Mouse (Mus musculus) layer of hippocampus, adult 8-10 months (tissue): ENCODE results near the gene Nr3c2. TPM values are rescaled to one million over a fixed set of nuclear protein-coding genes. Genes with fewer than 3 reads are reported as not detected.
A peak's percentile ranks its signal among the peaks of the same experiment; 100 is the strongest.

Experiments used
- DNase-seq, 2 experiments: peaks; one replicate each; pipeline ENCODE4 v3.0.0; 2022; ENCODE audit warnings: low spot score in 2 of 2
- total RNA-seq, 4 experiments: library from RNA; stranded (reverse); gene quantifications; 2 replicates each; pipeline ENCODE4 v1.2.4; 2022

Gene Nr3c2
- total RNA-seq, 4 experiments from 2014 or later = 144 to 159 (median 150) TPM

DNA sequence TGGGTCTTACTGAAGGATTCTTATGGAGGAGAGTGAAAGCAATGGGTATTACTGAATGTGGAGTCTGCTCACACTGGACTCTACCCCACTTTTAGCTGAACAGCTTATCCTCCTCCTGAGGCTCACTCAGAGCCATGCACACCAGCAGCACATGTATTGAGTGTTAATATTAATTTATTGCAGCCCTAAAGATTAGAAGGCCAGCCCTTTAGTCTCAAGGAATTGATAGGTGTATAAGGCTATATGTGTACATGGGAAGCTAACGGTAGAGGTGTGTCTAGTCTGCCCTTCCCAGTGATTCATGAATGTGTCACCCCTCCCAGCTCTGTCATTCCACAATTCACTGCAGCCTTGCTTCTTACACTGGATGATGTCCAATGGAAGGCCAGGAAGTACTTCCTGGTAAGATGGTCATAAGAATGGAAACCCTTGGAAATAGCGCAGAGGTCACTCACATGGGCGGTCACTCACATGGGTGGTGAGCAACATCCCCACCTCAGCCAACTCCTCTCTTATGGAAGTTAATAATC, 156.3 kb downstream of the Nr3c2 start:
- DNase-seq = no peak

DNA sequence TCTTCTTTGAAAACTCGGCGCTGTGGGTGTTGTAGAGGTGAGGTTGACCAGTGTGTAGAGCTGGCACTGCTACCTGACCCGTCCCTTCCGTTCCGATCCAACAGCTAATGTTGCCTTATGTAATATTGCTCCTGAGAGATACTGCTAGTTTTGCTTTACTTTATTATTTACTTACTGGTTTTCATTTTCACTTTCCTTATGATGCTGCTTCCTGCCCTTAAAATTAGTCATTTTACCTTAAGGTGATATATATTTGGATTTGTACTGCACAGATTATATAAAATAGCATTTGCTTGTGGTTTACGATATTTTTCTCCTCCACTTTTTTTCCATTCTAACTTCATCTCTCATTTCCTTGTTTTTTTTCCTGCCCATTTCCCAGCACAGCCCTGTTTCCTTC, 157.6 kb downstream of the Nr3c2 start:
- no peak for DNase-seq

DNA sequence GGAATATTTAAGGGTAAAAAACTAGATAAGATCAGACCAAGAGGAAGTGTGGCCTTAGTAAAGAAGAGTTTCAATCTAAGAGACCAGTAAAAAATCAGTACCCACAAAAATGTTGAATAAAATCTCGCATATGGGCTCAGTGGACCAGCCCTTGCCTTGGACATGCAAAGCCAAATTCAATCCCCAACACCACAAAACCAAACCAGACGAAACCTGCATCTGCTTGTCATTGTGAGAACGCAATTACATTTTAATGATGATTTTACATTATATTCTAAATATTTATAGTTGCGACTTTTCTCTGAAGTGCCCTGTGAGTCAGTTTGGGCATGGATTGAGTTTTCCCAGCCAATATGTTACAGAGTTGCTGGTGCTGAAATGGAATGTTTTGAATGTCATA, 183.4 kb downstream of the Nr3c2 start:
- DNase-seq = no peak

DNA sequence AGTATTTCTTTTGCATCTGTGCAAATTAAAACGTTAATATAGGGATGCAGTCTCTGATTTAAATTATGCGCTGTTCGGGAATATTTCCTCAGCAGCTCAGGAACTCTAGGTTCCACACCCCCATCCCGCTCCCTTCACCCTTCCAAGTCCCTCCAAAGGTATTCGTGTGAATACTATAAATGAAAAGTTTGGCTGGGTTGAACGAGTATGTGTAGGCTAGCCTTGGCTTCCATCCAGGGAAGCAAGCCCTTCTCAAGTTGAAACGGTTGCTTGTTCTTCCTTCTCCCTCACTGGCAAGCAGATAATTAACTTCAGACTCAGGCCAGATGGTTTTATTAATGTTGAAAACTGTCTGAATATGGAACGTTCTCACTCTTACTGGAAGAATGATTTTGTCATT, 186.8 kb downstream of the Nr3c2 start:
- DNase-seq = peak in 1 of 2 experiments; percentile 26

DNA sequence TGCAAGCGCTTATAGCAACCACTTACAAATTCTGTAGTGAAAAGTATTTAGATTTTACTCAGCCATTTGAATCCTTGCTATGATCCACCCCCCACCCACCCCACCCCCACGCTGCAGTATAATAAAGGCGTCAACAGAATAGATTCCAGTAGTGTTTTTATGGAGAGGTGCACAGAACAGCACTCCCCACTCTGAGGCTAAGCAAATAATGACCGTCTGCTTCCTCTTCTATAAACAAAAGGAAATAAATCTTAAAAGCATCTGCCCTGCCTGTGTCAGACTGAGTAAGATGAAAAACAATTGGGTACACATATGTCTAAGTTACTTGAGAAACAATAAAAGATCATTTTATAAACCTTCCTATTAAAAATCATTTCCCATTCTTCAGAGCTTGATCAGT, 197.5 kb downstream of the Nr3c2 start:
- no peak for DNase-seq

DNA sequence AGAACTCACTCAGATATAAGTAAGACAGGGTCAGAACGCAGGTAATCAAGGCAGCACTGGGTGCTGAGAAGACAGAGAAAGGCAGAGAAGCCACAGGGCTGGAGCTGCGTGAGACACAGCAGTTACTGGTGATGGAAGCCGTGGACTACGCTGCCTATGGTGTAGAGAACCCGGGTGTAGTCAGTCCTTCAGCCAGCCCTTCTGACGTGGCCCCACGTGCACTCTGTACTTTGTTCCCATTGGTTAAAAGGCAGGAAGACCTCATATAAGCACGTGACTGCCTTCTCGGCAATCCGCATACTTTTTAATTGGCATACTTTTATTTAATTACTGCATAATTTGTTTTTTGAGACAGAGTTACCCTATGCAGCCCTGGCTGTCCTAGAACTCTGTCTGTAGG, 198.9 kb downstream of the Nr3c2 start:
- DNase-seq = no peak

DNA sequence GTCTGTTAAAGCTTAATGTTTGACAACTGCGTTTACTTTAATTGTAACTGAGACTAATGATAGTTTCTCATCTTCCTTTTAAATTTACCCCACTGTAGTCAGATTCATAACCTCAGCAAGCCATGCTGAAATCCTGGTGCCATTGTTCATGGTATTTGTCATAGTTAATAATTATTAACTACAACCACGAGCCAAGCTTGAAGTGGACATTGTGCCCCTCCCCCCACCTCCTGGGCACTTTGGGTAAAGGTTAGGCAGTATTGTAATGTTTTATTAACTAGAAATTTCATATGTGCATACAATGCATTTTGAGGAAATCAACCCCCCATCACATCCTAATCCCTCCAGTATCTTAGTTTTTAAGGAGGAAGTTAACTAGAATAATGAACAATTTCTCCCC, 201.1 kb downstream of the Nr3c2 start:
- DNase-seq = no peak

DNA sequence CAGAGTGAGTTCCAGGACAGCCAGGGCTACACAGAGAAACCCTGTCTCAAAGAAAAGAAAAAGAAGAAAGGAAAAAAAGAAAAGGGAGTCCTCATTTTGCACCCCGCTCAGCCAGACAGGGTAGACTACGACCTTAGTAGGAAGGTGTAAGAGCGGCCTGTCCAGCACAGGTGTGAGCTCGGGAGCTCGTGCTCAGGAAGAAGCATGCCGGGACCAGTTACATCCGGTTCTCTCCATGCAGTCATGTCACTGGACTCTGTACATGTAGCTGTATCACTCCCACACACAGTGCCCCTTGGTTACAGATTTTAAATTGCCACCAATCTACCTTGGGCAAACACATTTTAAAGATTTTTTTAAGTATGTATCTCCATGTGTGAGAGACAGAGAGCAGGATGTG, 203.6 kb downstream of the Nr3c2 start:
- no peak for DNase-seq

DNA sequence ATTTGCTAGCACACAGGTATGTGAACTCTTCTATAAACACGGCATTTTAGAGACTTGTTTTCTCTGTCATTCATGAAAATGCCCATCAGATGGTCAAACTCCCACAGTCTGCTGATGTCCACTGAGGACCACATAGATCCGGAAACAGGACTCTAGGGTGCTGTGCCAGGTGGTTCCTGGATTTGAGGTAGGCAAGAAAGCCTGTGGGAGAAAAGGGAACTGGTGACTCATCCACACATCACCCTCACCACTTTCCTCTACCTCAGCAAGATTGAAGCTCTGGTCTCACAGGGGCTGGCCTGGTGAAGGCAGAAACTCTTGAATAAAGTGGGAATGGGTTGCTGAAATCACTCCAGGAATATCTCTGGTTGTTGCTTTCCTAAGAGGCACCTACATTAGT, 213.5 kb downstream of the Nr3c2 start:
- DNase-seq = no peak

DNA sequence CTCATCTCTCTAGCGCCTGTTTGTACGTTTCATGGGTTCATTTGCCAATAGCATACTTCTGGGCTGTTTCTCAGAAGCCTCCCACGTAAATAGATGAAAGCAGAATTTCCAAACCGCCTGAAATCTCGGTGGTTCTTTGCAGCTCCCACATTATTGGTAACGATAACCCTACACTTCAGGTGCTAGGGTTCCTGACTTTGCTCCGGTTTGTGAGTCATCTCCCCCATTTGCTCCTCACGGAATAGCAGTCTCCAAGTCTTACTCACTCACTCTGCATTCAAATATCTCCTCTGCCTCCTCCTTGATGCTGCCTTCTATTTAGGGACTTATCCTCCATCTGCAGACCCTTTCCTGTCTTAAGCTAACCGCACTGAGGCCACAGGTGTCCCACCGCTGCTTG, 215.5 kb downstream of the Nr3c2 start:
- DNase-seq = no peak

DNA sequence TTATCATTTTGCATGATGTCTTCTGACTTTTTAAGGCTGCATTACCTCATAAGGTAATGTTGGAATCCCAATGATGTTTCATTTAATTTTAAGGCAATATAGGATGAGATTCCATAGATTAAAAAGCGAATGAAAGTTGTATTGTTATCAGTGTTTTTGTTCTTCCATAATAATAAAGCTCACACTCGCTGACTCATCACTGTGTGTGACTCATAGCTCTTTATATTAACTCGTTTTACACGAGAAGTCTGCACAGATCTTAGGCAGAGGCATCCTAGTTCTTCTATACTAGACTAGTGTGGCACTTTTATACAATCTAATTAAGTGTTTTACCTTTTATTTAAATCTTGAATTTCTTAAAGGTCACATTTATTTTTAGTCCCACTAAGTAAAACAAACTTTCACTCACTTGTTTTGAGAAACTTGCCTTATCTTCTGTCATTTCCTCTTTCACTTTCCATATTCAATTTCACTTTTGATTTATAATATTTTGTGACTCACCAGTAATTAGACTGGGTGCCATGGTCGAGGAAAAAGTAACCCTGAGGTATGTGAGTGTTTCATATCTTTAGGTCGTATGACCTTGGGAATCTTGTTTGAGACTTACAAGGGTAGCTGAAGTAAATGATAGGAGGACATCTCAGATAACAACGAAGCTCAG, 217.3 kb downstream of the Nr3c2 start:
- no peak for DNase-seq

DNA sequence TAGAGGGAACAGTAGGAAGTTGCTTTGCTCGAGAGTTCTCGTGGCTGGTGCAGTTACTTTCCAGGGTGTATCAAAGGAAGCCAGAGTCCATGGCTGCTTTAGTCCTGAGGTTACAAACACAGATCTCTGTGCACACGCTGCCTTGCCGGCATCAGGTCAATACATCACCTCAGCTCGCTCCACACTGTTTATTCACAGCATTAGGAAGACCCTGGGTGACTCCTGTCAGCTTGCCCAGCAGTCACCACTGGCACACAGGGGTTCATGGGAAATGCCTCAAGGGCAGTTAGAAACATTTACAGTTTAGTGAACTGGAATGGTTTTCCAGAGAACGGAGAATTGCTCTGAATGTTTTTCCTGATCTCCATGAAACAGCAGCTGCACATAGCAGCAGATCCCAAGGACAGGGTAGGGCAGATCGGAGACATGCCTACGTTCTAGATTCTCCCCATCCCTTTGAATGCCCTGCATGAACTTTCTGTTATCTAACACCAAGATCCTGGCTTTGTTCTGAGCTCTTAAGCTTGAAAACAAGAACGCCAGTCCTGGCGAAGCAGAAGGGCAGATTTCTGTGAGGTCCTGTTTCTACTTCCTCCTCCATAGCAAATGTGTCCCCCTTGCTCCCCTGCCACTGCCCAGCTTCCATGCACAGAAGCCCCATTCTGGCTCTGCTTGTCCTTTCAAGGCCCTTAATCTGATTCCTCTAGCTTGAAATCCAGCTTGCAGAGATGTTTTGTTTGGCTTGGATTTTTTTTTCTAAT, 221.7 kb downstream of the Nr3c2 start:
- DNase-seq = no peak

DNA sequence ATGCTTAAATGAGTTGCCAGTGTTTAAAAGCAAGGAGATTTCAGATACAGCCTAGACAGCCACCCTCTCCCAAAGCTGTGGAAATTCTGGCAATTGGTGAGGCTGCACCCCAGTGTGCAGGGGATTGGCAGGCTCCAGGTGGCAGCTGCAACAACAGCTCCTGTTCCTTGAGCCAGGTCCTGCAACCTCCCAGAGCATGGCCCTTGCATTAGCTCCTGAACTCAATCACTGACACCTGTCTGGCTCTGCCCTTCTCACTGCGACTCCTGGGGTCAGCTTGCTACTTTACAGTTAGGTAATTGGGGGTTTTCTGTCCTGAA, 222.3 kb downstream of the Nr3c2 start:
- DNase-seq = no peak

DNA sequence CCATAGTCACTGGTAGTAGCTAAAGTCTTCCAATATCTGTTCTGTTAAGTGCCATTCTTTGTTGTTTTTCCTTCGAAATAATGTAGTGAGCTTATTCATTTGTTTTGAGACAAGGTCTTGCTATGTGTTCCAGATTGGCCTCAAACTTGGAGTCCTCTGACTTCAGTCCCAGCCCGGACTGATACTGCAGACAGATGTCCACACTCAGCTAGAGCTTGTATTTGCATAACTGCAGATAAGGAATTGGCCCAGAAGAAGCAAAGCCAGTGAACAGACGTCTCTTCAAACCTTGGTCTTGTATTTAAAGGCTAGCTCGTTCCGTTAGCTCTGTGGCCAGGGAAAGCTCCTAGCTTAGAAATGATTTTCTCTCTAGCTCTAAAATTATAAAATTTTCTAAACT, 223.1 kb downstream of the Nr3c2 start:
- DNase-seq = no peak

DNA sequence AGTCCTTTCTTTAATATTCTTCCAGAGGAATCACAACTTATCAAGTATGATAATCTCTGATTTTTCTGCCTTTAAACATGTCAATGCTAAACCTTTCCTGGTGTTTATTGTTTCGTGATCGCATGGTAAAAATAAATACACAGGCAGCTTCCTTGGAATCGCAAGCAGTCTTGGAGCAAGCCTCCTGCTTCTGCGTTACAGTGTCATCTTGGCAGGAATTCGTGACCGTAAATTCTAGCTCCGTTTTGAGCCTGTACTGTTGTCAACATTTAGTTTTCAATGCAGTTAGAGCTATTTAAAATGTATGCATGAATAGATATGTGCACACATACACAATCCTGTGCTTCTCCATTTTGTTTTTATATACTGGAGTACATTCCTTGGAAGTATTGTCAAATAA, 226.5 kb downstream of the Nr3c2 start:
- no peak for DNase-seq

DNA sequence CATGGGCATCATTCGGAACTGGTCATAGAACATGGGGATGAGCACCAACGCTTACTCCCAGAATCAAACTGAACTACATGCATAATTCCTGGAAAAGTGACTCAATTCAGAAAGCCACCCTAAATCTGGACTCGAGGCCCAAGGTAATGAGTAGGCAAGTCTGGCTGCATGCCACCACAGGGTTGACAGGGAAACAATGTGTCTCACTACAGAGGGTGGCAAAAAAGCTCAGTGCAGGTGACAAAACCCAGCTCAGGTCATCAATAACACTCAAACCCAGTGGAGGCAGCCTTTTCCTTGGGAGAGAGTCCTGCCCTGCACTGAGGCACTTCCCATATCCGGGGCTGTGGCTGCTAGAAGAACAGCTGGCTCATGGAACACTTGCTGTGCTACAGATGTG, 228.8 kb downstream of the Nr3c2 start:
- no peak for DNase-seq

DNA sequence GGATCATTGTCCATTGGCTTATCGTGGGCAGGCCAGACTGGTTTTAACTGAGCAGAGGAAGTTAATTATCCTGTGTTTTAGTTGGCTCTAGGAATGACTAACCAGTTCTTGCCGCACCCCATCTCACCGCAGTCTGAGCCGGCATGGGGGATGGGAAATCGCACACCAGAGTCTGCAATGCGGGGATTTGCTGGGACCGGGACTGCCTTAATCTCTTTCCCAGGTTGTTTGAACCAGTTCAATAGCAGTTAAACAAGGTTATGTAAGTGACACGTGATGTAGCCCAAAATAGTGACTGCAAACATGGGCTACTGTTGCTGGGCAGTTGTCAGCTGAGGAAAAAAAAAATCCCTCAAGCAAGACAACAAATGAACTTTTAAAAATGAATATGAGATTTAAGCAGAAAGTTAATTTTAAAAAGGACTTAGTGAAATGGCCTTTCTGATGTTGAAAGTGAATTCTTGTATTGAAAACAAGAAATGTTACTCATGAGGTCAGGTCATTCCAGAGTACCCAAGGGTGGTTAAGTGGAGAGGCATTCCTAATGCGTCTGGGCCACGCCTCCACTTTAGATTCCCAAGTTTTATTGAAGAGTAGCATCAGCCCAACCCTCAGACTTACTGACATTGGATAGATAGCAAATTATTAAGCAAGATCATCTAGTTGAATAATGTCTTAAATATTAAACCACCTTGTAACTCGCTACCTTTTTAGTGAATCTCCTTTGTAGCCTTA, 233.8 kb downstream of the Nr3c2 start:
- peak in 1 of 2 experiments; percentile 45 for DNase-seq

DNA sequence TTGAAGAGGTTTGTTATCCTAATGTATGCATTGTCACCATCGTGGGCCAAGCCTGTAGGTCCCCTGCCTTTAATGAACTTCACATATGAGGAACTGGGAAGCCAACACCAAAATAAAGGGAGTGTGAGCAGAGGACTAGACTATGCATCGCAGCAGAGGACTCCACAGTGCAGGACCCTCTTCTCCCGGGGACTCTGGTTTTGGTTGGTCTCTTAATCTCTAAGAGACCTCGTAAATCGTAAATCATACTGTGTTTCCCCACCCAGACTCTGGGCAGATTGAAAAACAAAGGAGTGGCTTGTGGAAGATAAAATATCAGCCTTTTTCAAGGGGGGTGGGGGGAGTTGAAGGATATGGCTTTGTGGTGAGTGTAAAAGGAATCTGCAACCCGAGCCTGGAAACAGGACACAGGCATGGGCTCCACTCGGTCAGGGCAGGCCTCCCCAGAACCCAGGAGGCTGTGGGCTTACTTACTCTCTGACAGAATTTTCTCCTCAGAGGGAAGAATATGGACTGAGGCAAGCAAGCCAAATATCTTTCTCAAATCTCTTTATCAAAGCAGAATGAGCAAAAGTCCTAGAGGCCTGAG, 234.6 kb downstream of the Nr3c2 start:
- DNase-seq = no peak

DNA sequence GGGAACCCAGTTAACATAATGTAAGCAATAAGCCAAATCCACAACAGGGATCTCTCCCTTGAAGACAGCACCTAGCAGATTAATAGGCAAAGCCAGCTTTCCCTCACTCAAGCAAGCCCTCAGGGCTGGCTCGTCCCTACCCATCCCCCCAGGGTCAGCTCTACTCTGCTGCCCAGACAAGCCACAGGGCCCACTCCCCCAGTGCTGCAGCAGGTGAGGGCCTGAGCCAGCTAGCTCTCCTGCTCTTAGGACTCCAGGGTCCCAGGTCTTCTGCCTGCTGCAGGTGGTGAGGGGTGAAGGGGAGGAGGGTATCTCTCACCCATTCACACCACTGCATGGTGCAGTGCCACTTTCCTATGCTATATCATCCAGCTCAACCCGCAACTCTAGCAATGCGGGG, 246.0 kb downstream of the Nr3c2 start:
- DNase-seq = no peak

DNA sequence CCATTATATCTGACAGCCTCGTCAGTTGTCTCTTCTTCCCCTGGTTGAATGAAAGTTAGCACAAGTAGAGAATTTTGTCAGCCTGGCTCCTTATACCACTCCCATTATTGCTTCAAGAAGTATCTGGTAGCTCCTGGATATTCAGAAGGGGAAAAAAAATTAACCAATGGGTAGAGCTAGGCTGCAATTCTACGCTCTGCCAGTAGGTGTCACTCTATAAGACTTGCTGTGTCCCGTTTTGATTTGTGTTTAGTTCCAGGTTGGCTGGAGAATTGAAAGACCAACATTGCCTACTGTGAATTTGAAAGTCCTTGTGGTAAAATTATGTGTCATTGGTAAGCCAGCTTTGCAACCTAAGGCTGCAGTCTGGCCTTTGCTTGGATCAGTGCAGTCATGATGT, 255.3 kb downstream of the Nr3c2 start:
- no peak for DNase-seq

DNA sequence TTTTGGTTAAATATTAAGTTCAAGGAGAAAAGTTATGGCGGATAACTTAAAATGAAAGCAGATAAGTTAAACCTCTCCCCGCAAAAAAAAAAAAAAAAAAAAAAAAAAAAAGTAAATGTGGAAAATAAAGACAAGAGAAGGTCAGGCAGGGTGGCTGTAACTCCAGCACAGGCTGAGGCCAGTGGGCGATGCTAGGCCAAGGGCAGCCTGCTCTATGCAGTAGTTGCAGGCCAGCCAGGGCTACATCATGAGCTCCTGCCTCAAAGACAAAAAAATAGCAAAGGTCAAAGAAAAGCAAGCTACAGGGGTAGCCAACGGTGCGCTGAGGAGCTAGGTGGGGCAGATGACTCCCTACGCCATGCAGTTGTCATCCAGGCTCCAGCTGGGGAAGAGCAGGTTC, 270.1 kb downstream of the Nr3c2 start:
- no peak for DNase-seq

DNA sequence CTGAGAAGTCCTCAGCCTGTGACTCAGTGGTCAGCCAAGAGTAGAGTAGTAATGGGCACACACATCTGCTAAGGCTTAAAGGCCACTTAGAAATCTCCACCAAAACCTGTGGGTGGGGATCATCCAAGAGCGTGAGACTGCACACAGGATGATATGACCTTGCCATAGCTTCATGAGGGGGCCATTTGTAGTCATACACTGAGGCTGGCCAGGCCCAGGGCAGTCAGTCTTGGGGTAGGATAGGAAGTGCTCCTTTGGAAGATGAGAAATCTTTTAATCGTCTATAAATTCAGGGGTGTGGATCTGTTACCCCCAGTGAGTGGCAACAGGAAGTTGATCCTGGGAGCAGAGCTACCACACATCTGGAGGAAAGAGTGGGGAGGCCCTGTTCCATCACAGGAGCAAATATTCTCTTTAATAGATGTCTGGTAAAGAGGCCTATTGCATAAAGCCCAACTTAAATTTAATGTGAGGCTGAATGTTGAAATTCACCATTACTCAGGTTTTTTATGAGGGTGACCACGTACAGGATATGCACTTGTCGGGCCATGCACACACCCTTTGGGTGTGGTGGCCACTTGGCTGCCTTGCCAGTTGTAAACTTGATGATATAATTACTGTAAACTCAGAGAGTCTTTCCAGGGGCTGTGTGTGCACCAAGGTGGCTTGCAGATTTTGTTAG, 270.7 kb downstream of the Nr3c2 start:
- no peak for DNase-seq
